Mouse (Mus musculus): ENCODE results near the gene Mst1. TPM values are rescaled to one million over a fixed set of nuclear protein-coding genes. Genes with fewer than 3 reads are reported as not detected.

Mst1 gene
- total and polyA plus RNA-seq, 2 experiments from 2014 or later, result not detected

GRCm38 (mm10) chr9:108110160-108110559 is 29.9 kb downstream of the Mst1 start:
- no peak overlapping the region for H3K4me2 ChIP-seq (ENCODE audit: low read depth, low read length, poor library complexity, severe bottlenecking)
- no peak for TF ChIP-seq CTCF (IDR thresholded peaks at IDR 0.05)
- DNase-seq (ENCODE audit: low spot score) (no peak), ATAC-seq (ENCODE audit: low FRiP score) (no peak)
- WGBS, result 88% methylated on average over 16 of the region's 16 CpGs
- peaks cover 79% of the 10 kb centered on the region for H3K36me3 ChIP-seq (ENCODE audit: insufficient read depth, low read length)
- 0 out of 2 replicates have a peak, but pooled peaks cover 3% of the 10 kb centered on the region for H3K4me1 ChIP-seq (ENCODE audit: insufficient read depth, low read length)
- no peaks in the 10 kb centered on the region for H3K9me3 ChIP-seq (ENCODE audit: low read length)
- no peaks in the 10 kb centered on the region for H3K27me3 ChIP-seq (ENCODE audit: insufficient read depth, low read length)
- no peak overlapping the region for H3K4me3 ChIP-seq (ENCODE audit: low read depth, low read length)
- no peak overlapping the region for H3K27ac ChIP-seq (ENCODE audit: low read depth, low read length)
- no peak overlapping the region for H3K9ac ChIP-seq (replicated peaks; ENCODE audit: low read length, poor library complexity, severe bottlenecking)

GRCm38 (mm10) chr9:108111101-108111592 is 30.9 kb downstream of the Mst1 start:
- H3K4me2 ChIP-seq (ENCODE audit: low read depth, low read length, poor library complexity, severe bottlenecking), result peak overlapping the region; percentile 16; the same call in 1 of the 2 replicates
- H3K4me3 ChIP-seq (ENCODE audit: low read depth, low read length), result no peak overlapping the region
- H3K27ac ChIP-seq (ENCODE audit: low read depth, low read length), result peak overlapping the region; percentile 43; the same call in 1 of the 2 replicates
- no peaks in the 10 kb centered on the region for H3K27me3 ChIP-seq (ENCODE audit: insufficient read depth, low read length)
- DNase-seq (ENCODE audit: low spot score), result peak; percentile 53
- H3K36me3 ChIP-seq (ENCODE audit: insufficient read depth, low read length), result peaks cover 80% of the 10 kb centered on the region
- no peaks in the 10 kb centered on the region for H3K9me3 ChIP-seq (ENCODE audit: low read length)
- 0 out of 2 replicates have a peak, but pooled peaks cover 3% of the 10 kb centered on the region for H3K4me1 ChIP-seq (ENCODE audit: insufficient read depth, low read length)
- no peak for ATAC-seq (ENCODE audit: low FRiP score)
- 0 out of 2 replicates have a peak overlapping the region, but pooled peaks have one; percentile 33 for H3K9ac ChIP-seq (replicated peaks; ENCODE audit: low read length, poor library complexity, severe bottlenecking)
- no peak for TF ChIP-seq CTCF (IDR thresholded peaks at IDR 0.05)
- 17% methylated on average over 22 of the region's 22 CpGs for WGBS

- Histone ChIP-seq H3K4me3 (ENCODE audit: low read depth, low read length) (no peak overlapping the region), H3K9ac (replicated peaks; ENCODE audit: low read length, poor library complexity, severe bottlenecking) (0 out of 2 replicates have a peak overlapping the region, but pooled peaks have one; percentile 33), H3K27me3 (ENCODE audit: insufficient read depth, low read length) (no peaks in the 10 kb centered on the region), H3K9me3 (ENCODE audit: low read length) (no peaks in the 10 kb centered on the region), H3K27ac (ENCODE audit: low read depth, low read length) (peak overlapping the region; percentile 26; the same call in 1 of the 2 replicates), H3K4me1 (ENCODE audit: insufficient read depth, low read length) (0 out of 2 replicates have a peak, but pooled peaks cover 3% of the 10 kb centered on the region), H3K4me2 (ENCODE audit: low read depth, low read length, poor library complexity, severe bottlenecking) (peak overlapping the region; percentile 16; the same call in 1 of the 2 replicates), H3K36me3 (ENCODE audit: insufficient read depth, low read length) (peaks cover 81% of the 10 kb centered on the region)
- no peak for ATAC-seq (ENCODE audit: low FRiP score)
- no peak for DNase-seq (ENCODE audit: low spot score)
- 77% methylated on average over 17 of the region's 17 CpGs for WGBS
- TF ChIP-seq CTCF (IDR thresholded peaks at IDR 0.05), result no peak
Observed at GRCm38 (mm10) chr9:108111593-108112121, 31.4 kb downstream of the Mst1 start.

GRCm38 (mm10) chr9:108112719-108113340 is 32.6 kb downstream of the Mst1 start:
- Histone ChIP-seq H3K9ac (replicated peaks; ENCODE audit: low read length, poor library complexity, severe bottlenecking) (no peak overlapping the region), H3K36me3 (ENCODE audit: insufficient read depth, low read length) (peaks cover 76% of the 10 kb centered on the region), H3K27me3 (ENCODE audit: insufficient read depth, low read length) (no peaks in the 10 kb centered on the region), H3K4me1 (ENCODE audit: insufficient read depth, low read length) (0 out of 2 replicates have a peak, but pooled peaks cover 3% of the 10 kb centered on the region), H3K27ac (ENCODE audit: low read depth, low read length) (no peak overlapping the region), H3K9me3 (ENCODE audit: low read length) (no peaks in the 10 kb centered on the region), H3K4me2 (ENCODE audit: low read depth, low read length, poor library complexity, severe bottlenecking) (no peak overlapping the region), H3K4me3 (ENCODE audit: low read depth, low read length) (no peak overlapping the region)
- no peak for TF ChIP-seq CTCF (IDR thresholded peaks at IDR 0.05)
- no peak for DNase-seq (ENCODE audit: low spot score)
- no peak for ATAC-seq (ENCODE audit: low FRiP score)
- 95% methylated on average over 18 of the region's 18 CpGs for WGBS

GRCm38 (mm10) chr9:108115290-108116077 is 35.2 kb downstream of the Mst1 start:
- Histone ChIP-seq H3K4me2 (ENCODE audit: low read depth, low read length, poor library complexity, severe bottlenecking) (no peak overlapping the region), H3K36me3 (ENCODE audit: insufficient read depth, low read length) (peaks cover 62% of the 10 kb centered on the region), H3K9ac (replicated peaks; ENCODE audit: low read length, poor library complexity, severe bottlenecking) (no peak overlapping the region), H3K4me3 (ENCODE audit: low read depth, low read length) (no peak overlapping the region), H3K27me3 (ENCODE audit: insufficient read depth, low read length) (no peaks in the 10 kb centered on the region), H3K9me3 (ENCODE audit: low read length) (no peaks in the 10 kb centered on the region), H3K4me1 (ENCODE audit: insufficient read depth, low read length) (0 out of 2 replicates have a peak, but pooled peaks cover 3% of the 10 kb centered on the region), H3K27ac (ENCODE audit: low read depth, low read length) (no peak overlapping the region)
- TF ChIP-seq CTCF (IDR thresholded peaks at IDR 0.05), result no peak
- 75% methylated on average over 43 of the region's 43 CpGs for WGBS
- ATAC-seq (ENCODE audit: low FRiP score) (no peak), DNase-seq (ENCODE audit: low spot score) (no peak)
